Mouse (Mus musculus) layer of hippocampus, adult 11-12 months (tissue): ENCODE data around the gene Fnip1.
"Not testable (repeated sequence)": the region's sequence is repeated elsewhere in the genome, so short reads cannot be mapped to it uniquely, and the experiment has no call there.

Experiments used
- DNase-seq: peaks from one replicate; pipeline ENCODE4 v3.0.0; 2022; ENCODE audit warnings: low spot score

Fnip1 gene

DNA sequence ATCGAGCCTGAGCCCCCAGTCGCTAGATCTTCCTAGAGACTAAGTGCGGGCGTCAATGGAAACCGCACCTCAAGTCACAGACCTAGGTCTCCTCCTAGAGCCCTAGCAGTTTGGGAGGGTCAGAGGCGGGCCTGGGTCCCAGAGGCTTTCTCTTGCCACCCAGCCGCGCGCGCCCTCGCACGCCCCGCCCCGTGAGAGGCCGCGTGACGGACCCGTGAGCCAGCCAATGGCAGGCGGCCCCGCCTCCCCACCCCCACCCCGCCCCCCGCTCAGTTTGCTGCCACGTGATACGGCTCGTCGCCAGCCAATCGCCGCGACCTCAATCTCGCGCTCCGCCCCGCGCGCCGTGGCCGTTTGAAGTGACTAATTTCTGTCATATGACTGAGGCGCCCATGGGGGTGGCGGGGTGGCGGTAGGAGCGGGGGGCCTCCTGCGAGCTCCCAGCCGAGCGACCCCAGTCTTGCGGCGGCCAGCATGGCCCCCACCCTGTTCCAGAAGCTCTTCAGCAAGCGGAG is at the start of gene Fnip1:
Fnip1 (plus strand) TSS at position 377 of the 515 bp plus-strand sequence.
- peak; percentile 95 for DNase-seq

DNA sequence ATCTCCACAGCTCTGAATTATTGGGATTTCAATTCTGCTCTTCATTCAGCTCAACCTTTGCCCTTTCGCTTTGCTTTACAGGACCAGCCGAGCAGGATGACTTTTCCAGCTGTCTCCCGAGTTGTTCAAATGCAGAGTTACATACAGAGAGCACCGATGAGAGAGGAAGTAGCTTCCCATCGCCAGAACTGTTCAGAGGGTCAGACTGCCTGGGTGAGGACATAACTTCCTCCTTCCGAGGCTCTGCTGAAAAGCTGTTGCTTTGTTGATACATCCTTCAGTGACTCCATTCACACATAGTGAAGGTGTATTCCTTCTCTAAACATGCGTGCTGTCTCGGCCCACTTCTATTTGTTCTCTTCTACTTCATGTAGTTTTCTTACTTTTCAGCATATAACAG is 47.6 kb upstream of the Fnip1 start:
- no peak for DNase-seq

- DNase-seq: no peak
Measured at GRCm38 (mm10) chr11:54391326-54391725, 46.7 kb upstream of the Fnip1 start.

GRCm38 (mm10) chr11:54396686-54397085 is 41.3 kb upstream of the Fnip1 start:
- DNase-seq: no peak

DNA sequence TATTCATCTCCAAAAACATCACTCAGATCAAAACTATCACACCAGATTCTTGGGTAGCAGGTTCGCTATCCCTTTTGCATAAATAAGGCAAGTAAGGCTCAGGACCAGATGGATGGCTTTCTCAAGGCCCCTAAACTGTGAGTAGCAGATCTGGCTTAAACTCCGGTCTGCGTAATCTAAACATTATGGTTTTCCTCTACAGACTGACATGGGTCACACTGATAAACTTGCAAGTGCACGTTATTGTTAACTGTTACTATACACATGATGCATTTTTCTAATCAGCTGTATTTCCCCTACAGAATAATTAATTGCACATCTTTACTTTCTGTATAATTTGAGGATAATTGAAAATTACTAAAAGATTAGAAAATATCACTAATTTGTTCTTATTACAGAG is 39.9 kb upstream of the Fnip1 start:
- no peak for DNase-seq

- not testable (repeated sequence) for DNase-seq
Measured at GRCm38 (mm10) chr11:54400803-54401202, 37.2 kb upstream of the Fnip1 start.

DNA sequence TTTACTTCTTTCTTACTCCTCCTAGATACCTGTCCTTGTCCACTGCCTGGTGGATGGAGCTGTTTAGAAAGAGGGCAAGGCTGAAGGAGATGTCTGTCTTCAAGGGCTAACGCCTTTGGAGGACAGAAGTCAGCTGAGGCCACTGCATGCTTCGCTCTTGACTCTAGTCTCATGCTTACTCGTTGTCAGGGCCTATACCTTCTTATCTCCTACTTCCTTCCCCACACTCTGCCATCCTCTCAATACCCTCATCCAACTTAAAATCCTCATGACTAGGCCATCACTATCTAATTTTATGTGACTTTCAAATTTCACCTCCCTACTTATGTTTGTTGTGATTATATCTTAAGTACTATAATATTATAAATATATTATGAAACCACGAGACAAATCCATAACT is 33.1 kb upstream of the Fnip1 start:
- no peak for DNase-seq

- no peak for DNase-seq
Measured at GRCm38 (mm10) chr11:54406930-54407546, 31.0 kb upstream of the Fnip1 start.

- DNase-seq: no peak
Measured at GRCm38 (mm10) chr11:54410612-54411011, 27.4 kb upstream of the Fnip1 start.

DNA sequence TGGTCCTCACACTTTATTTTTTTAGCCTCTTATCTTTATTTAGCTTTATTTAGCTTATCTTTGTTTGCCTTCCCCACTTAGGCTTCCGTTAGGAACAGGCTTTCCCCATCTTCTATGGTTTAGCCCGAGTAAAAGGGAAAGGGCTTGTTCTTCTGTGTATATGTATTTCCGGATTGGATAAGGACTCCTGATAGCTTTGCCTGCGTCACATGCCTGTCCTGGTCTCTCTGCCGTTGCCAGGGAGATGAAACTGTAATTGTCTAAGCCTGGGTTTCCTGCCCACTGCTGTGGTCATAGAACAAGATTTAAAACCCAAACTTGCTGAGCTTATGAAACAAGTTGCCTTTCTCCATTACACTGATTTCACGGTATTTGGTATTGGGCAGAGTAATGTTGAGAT is 25.0 kb upstream of the Fnip1 start:
- no peak for DNase-seq

- DNase-seq: no peak
Measured at GRCm38 (mm10) chr11:54423007-54423406, 15.0 kb upstream of the Fnip1 start.

DNA sequence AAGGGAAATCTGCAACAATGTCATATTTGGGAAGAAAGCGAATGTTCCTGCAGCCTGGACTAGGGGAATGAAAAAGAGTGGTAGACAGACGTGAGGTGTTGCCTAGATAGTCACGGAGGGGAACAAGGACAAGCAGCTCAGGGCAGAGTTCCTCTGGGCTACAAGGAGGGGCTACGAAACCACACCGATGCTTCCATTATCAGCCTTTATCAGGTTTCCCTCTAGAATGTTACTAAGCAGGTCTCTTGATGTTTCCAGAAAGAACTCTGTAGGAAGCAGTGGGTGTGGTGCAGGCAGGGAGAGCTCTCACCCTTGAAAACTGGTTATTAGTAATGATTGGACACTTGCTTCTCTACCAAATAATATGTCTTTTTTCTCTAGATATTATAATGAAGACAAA is 11.7 kb upstream of the Fnip1 start:
- no peak for DNase-seq

GRCm38 (mm10) chr11:54427138-54427537 is 10.9 kb upstream of the Fnip1 start:
- no peak for DNase-seq

- no peak for DNase-seq
Measured at GRCm38 (mm10) chr11:54427695-54428352, 10.2 kb upstream of the Fnip1 start.

- no peak for DNase-seq
Measured at GRCm38 (mm10) chr11:54429224-54429623, 8.8 kb upstream of the Fnip1 start.

GRCm38 (mm10) chr11:54435797-54436196 is 2.2 kb upstream of the Fnip1 start:
- no peak for DNase-seq

DNA sequence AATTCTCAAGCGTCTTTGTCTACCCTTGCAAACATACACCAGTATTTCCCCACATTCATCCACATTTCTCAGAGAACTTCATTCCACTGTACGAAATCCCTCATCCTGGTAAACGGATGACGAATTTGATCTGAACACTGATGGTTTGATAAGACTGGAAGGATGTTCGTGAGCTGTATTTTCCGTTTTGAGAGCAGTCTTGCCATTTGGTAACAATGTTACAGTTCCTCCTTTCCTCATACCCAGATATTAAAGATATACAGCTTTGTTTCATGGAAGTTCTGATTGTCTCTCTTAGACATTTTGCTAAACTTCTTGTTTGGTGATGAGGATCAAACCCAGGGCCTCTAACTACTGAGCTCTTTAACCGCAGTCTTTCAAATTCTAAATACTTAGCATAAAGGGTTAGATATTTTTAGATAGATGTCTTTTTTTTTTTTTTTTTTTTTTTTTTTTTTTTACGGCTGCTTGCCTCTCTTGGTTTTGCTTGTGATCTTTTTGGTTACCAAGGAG is 633 bp upstream of the Fnip1 start:
- DNase-seq: no peak

DNA sequence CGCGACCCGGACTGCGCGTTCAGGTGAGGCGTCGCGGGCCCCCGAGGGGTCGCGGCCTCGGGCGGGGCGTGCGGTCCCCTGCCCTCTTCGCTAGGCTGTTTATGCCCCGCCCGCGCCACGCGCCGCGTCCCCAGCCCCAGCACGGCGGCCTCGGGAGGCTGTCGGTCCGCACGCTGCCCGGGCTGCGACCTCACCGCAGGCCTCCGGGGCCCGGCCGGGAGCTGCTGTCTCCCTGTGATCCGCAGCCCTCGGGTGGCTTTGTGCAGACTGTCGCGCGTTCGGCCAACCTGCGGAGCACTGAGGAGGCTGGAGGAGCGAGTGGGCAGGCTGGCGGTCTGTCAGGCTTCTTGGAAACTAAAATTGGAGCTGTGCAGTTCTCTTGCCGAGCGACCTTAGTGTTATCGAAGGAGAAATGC is 375 bp downstream of the Fnip1 start:
- peak; percentile 37 for DNase-seq

- DNase-seq: no peak
Measured at GRCm38 (mm10) chr11:54438991-54439690, 1.1 kb downstream of the Fnip1 start.

DNA sequence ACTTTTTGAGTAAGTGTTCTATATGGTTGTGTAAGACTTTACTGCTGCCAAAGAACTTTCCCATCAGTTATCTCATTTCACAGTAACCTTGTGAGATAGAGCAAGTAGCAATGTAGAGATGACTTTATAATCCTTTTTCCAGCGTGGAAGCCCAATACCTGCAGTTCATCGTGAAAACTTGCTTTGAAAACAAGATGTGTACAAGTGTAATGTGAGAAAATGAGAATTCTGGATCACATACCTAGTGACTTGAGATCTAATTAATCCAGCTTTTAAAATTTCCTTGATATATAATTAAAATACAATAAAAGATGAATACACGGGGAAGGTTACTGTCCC is 1.7 kb downstream of the Fnip1 start:
- DNase-seq: no peak

DNA sequence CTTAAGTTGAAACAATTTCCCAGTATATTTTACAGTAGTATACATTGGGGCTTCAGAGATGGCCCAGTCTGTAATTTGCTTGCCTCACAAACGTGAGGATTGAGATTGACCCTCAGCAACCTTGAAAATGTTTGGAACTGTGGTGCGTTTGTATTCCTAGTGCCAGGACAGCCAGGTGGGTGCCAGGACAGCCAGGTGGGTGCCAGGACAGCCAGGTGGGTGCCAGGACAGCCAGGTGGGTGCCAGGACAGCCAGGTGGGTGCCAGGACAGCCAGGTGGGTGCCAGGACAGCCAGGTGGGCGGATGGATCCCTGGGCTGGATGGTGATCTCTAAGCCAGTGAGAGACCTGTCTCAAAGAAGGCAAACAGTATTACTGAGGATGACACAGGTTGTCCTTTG is 12.8 kb downstream of the Fnip1 start:
- not testable (repeated sequence) for DNase-seq

- no peak for DNase-seq
Measured at GRCm38 (mm10) chr11:54454516-54454915, 16.5 kb downstream of the Fnip1 start.

- no peak for DNase-seq
Measured at GRCm38 (mm10) chr11:54456875-54457274, 18.9 kb downstream of the Fnip1 start.
